Mouse (Mus musculus) CD4-positive, CD25-positive, alpha-beta regulatory T cell, adult 9 weeks (primary cell): ENCODE data around the gene Chp2. TPM values are rescaled to one million over a fixed set of nuclear protein-coding genes. Genes with fewer than 3 reads are reported as not detected.

Experiments
- polyA plus RNA-seq: library from polyadenylated mRNA; unstranded; fragments of 100-300 nt; shearing (Covaris generic); gene quantifications from one replicate; pipeline ENCODE4 v1.2.1, GENCODE M21; 2017

Gene Chp2
- polyA plus RNA-seq: not detected

DNA sequence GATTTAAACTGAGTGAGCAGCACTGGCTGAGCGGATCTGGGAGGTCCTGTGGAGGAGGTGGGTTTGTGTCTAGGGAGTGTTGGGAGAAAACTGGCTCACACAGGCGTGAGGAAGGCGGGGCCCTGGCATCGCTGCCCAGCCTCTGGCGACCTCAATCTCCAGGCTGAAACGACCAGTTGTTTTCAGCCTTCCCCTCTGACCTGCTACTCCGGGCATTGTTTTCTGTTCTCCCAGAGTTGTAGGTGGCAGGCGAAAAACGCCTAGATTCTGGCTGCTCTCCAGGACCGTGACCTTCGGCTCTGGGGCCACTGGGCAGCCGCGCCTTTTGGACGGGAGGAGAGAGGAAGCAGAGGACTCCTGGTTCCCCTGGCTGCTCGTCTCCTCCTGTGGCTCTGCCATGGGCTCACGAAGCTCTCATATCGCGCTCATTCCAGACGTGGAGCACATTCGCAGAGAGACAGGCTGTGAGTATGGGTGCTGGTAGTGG is at the start of gene Chp2:
TSS of gene Chp2 (plus strand) at position 182 of the 487 bp plus-strand sequence.

DNA sequence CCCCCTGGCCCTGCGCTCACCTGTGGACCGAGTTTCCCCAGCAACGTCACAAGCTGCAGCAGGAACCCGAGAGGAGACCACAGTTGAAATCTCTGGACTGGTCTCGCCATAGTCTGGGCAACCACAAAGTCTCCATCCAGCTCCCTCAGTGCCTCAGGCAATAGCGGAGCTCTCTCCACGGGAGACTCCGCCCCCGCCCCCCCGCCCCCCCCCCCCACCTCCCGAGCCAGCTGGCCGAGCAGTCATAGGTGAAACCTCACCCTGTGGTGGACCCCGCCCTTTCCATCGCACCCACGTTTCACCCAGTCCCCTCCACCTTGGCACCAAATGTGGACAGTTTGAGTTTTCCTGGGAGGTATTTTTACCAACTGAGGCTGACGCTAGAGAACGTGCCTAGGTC is 33.3 kb upstream of the Chp2 start, which contains the start of gene Ern2:
TSS of gene Ern2 (minus strand) at position 165 of the 400 bp plus-strand sequence.

Other genes starting within 250 kb of the Chp2 start
- 19.7 TPM for gene Cog7, start 237.8 kb upstream of the Chp2 start, polyA plus RNA-seq
- gene Gga2, start 198.3 kb upstream of the Chp2 start, polyA plus RNA-seq: 2.9 TPM
- 7.6 TPM for gene Ubfd1, start 152.3 kb upstream of the Chp2 start, polyA plus RNA-seq
- 11.8 TPM for gene Ears2, start 152.2 kb upstream of the Chp2 start, polyA plus RNA-seq
- 124 TPM for gene Ndufab1, start 117.6 kb upstream of the Chp2 start, polyA plus RNA-seq
- 9.1 TPM for gene Palb2, start 86.5 kb upstream of the Chp2 start, polyA plus RNA-seq
- 138 TPM for gene Dctn5, start 86.5 kb upstream of the Chp2 start, polyA plus RNA-seq
- gene Plk1, start 60.1 kb upstream of the Chp2 start, polyA plus RNA-seq: 5.4 TPM
- gene Ern2, start 33.3 kb upstream of the Chp2 start, polyA plus RNA-seq: not detected
- 28.1 TPM for gene Prkcb, start 69.3 kb downstream of the Chp2 start, polyA plus RNA-seq